Mouse (Mus musculus) neural tube, embryonic 12.5 days (tissue): ENCODE results near the gene Slc38a3. TPM values are rescaled to one million over a fixed set of nuclear protein-coding genes. Genes with fewer than 3 reads are reported as not detected.

Source experiments
- ATAC-seq: fragments of 200-750 bp; cut with Nextera tagmentation; 2 replicates; pipeline ENCODE4 v1.8.0; 2017; ENCODE audit warnings: low read depth, mild to moderate bottlenecking, moderate TSS enrichment, moderate library complexity; ENCODE audit not compliant: low FRiP score
- H3K27ac ChIP-seq: fragments of 300-500 bp; sonication (generic); 2 replicates; pipeline ENCODE4 v1.5.1; 2016
- H3K27me3 ChIP-seq: fragments of 300-500 bp; sonication (generic); replicated peaks from 2 replicates; pipeline ENCODE4 v1.6.1; 2016; ENCODE audit warnings: mild to moderate bottlenecking
- H3K36me3 ChIP-seq: fragments of 300-500 bp; sonication (generic); 2 replicates; pipeline ENCODE4 v1.6.1; 2016; ENCODE audit warnings: mild to moderate bottlenecking
- H3K4me1 ChIP-seq: fragments of 300-500 bp; sonication (generic); 2 replicates; pipeline ENCODE4 v1.6.1; 2016
- H3K4me2 ChIP-seq: fragments of 300-500 bp; sonication (generic); replicated peaks from 2 replicates; pipeline ENCODE4 v1.6.1; 2016; ENCODE audit warnings: mild to moderate bottlenecking
- H3K4me3 ChIP-seq: fragments of 300-500 bp; sonication (generic); 2 replicates; pipeline ENCODE4 v1.5.1; 2016
- H3K9ac ChIP-seq: fragments of 300-500 bp; sonication (generic); 2 replicates; pipeline ENCODE4 v1.6.1; 2016; ENCODE audit warnings: mild to moderate bottlenecking
- H3K9me3 ChIP-seq: fragments of 300-500 bp; sonication (generic); 2 replicates; pipeline ENCODE4 v1.6.1; 2016; ENCODE audit warnings: mild to moderate bottlenecking
- WGBS: fragments of 180-500 bp; shearing (Covaris S2); methylation state at CpG from one replicate; pipeline ENCODE4 v1.1.7; 2016; 5-methylcytosine and 5-hydroxymethylcytosine counted together
- polyA plus RNA-seq: library from polyadenylated mRNA; unstranded; fragments of >200 nt; fragmentation: Nextera tagmentation; extraction: Ambion mirVana; gene quantifications from 2 replicates; pipeline ENCODE4 v1.2.1, GENCODE M21; 2016

Gene Slc38a3
- polyA plus RNA-seq, 1 experiment from 2014 or later, result 14.1 TPM

DNA sequence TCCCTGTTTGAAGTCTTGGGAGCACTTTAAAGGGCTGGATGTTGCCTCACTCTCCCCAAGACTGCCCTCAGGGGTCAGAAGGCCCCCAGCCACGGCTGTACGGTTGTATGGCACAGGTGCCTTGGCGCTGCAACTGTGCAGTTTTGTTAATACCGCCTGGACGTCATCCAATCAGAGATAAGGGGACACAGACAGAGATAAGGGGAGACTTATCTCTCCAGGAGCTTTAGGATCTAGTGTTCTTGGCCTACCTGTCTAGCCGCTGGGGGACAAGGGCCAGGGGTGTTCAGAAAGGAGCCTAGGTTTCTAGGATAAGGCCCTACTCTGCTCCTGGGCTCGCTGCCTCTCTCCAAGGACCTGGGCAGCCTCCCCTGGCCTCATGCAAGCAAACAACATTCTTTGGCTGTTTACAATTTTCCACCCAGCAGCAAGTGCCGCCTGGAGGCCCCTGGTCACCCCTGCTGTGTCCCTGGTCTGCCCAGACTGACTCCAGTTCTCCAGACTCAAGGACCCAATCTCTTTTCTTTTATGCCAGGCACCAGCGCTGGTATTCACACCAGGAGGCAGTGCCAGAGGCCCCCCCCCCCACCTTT is 61.6 kb downstream of the Slc38a3 start:
- Histone ChIP-seq H3K4me2 (0 out of 2 replicates have a peak overlapping the region, but pooled peaks have one; percentile 3), H3K9ac (no peak overlapping the region), H3K27ac (no peak overlapping the region), H3K36me3 (no peaks in the 10 kb centered on the region), H3K4me1 (peaks cover 66% of the 10 kb centered on the region), H3K27me3 (no peaks in the 10 kb centered on the region), H3K9me3 (no peaks in the 10 kb centered on the region), H3K4me3 (no peak overlapping the region)
- ATAC-seq, result no peak
- 60% methylated on average over 9 of the region's 9 CpGs for WGBS

DNA sequence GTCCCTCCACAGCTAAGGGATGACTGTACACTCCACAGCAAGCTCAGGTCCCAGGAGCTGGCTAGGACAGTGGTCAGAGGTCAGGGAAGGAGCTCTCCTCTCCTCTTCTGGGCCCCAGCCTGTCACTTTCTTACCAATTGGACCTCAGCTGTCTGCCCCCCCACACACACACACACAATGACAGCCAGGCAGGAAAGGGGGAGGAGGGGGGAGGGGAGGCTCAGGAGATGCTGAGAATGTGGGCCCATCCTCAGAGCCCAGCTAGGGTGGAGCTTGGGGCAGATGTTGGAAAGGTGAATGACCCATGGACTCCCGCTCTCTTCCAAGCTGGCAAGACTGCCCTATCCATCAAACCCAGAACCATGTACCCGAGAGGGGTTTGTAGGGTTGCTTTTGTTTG is 62.3 kb downstream of the Slc38a3 start:
- no peak for ATAC-seq
- Histone ChIP-seq H3K4me3 (no peak overlapping the region), H3K27ac (no peak overlapping the region), H3K36me3 (no peaks in the 10 kb centered on the region), H3K4me1 (peaks cover 62% of the 10 kb centered on the region), H3K9me3 (no peaks in the 10 kb centered on the region), H3K9ac (no peak overlapping the region), H3K4me2 (peak overlapping the region; percentile 25; the same call in 1 of the 2 replicates), H3K27me3 (no peaks in the 10 kb centered on the region)
- WGBS, result 59% methylated on average over 2 of the region's 2 CpGs

- no peak overlapping the region for H3K4me3 ChIP-seq
- no peaks in the 10 kb centered on the region for H3K9me3 ChIP-seq
- no peaks in the 10 kb centered on the region for H3K27me3 ChIP-seq
- peaks cover 57% of the 10 kb centered on the region for H3K4me1 ChIP-seq
- peak overlapping the region; percentile 25; the same call in 1 of the 2 replicates for H3K4me2 ChIP-seq
- H3K36me3 ChIP-seq, result no peaks in the 10 kb centered on the region
- H3K9ac ChIP-seq, result no peak overlapping the region
- no peak for ATAC-seq
- no peak overlapping the region for H3K27ac ChIP-seq
- WGBS, result 9% methylated on average over 9 of the region's 9 CpGs
Observed at GRCm38 (mm10) chr9:107606591-107606990, 62.7 kb downstream of the Slc38a3 start.

GRCm38 (mm10) chr9:107605041-107605661 is 64.2 kb downstream of the Slc38a3 start:
- Histone ChIP-seq H3K4me1 (peaks cover 53% of the 10 kb centered on the region), H3K36me3 (no peaks in the 10 kb centered on the region), H3K9me3 (no peaks in the 10 kb centered on the region), H3K27me3 (no peaks in the 10 kb centered on the region), H3K4me3 (no peak overlapping the region), H3K27ac (no peak overlapping the region), H3K4me2 (peak overlapping the region; percentile 47), H3K9ac (peak overlapping the region; percentile 33; the same call in 1 of the 2 replicates)
- 40% methylated on average over 23 of the region's 23 CpGs for WGBS
- no peak for ATAC-seq

DNA sequence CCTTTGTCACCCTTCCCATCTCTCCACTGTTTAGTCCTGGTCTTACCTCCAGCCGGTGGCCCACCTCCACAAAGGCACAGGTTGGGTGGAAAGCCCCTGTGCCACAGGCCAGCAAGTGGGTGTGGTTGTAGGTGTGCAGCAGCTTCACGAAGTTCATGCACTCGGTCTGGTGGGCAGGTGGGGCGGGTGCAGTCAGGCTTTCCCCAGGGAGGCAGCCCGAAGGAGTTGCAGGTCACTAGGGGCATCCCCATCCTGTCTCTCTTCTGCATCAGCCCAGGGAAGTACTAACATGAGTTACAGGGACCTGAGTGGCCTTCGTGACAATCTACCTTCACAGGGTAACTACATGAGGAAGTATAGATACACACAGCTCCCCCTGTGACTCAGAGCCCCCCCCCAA is 66.1 kb downstream of the Slc38a3 start:
- no peaks in the 10 kb centered on the region for H3K9me3 ChIP-seq
- H3K4me2 ChIP-seq, result no peak overlapping the region
- no peak overlapping the region for H3K4me3 ChIP-seq
- H3K36me3 ChIP-seq, result no peaks in the 10 kb centered on the region
- H3K9ac ChIP-seq, result no peak overlapping the region
- H3K4me1 ChIP-seq, result peaks cover 35% of the 10 kb centered on the region
- 82% methylated on average over 6 of the region's 6 CpGs for WGBS
- H3K27me3 ChIP-seq, result no peaks in the 10 kb centered on the region
- no peak for ATAC-seq
- no peak overlapping the region for H3K27ac ChIP-seq

DNA sequence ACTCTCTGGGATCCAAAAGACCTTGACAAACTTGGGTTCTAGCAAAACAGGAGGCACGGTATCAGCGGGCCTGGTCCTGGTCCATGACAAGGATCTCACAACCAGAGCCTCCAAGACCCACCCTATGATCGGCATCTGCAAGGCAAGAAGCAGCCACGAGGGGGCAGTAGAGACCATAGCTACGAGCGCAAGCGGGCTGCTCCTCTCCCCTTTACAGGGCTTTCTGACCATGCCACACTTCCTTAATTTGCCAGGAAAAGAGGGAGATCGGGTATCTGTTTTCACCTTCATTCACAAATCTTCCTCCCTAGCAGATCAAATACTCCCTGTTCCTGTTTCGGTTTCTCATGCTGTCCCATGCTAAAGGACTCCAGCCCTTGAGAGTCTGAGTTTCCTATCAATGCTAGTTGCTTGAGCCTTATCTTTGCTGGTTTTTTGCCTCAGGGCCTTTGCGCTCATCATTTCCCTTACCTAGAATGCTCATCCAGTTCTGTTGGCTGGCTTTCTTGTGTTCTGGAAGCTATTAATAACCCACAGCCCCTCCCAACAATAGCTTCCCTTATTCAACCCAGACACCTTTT is 67.2 kb downstream of the Slc38a3 start:
- peak; percentile 67; the same call in 1 of the 2 replicates for ATAC-seq
- H3K4me2 ChIP-seq, result no peak overlapping the region
- H3K36me3 ChIP-seq, result no peaks in the 10 kb centered on the region
- H3K4me3 ChIP-seq, result no peak overlapping the region
- no peaks in the 10 kb centered on the region for H3K27me3 ChIP-seq
- H3K4me1 ChIP-seq, result peaks cover 24% of the 10 kb centered on the region
- 14% methylated on average over 10 of the region's 10 CpGs for WGBS
- H3K9ac ChIP-seq, result no peak overlapping the region
- no peaks in the 10 kb centered on the region for H3K9me3 ChIP-seq
- H3K27ac ChIP-seq, result no peak overlapping the region

GRCm38 (mm10) chr9:107601275-107601674 is 68.1 kb downstream of the Slc38a3 start:
- Histone ChIP-seq H3K9me3 (no peaks in the 10 kb centered on the region), H3K4me2 (no peak overlapping the region), H3K4me1 (peaks cover 16% of the 10 kb centered on the region), H3K9ac (no peak overlapping the region), H3K27ac (no peak overlapping the region), H3K4me3 (no peak overlapping the region), H3K36me3 (no peaks in the 10 kb centered on the region), H3K27me3 (no peaks in the 10 kb centered on the region)
- no peak for ATAC-seq
- 85% methylated on average over 11 of the region's 11 CpGs for WGBS

DNA sequence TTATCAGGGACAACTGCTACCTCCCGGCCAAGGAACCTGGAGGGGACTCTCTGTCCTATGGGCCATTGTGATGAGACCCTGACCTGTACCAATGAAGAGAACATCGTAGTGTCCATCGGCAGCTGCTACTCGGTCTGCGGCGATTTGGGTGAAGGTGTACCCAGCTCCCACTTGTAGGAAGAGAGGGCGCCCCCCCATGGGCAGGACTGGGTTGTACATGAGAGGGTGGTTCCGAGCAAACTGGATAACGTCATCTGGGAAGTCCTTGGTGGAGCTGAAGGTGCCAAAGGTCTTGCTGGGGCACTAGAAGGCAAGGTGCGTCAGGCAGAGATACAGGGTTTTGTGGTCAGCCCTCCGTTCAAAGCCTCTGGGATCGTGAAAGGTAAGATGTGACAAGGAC is 68.6 kb downstream of the Slc38a3 start:
- Histone ChIP-seq H3K9me3 (no peaks in the 10 kb centered on the region), H3K27me3 (no peaks in the 10 kb centered on the region), H3K9ac (no peak overlapping the region), H3K4me3 (no peak overlapping the region), H3K4me1 (peaks cover 15% of the 10 kb centered on the region), H3K36me3 (no peaks in the 10 kb centered on the region), H3K4me2 (no peak overlapping the region), H3K27ac (no peak overlapping the region)
- WGBS, result 81% methylated on average over 12 of the region's 12 CpGs
- ATAC-seq, result no peak

Other genes with a start within 250 kb of the Slc38a3 start
- 46.7 and 48.4 TPM in 2 replicates for gene Tmem115, start 135.6 kb downstream of the Slc38a3 start, polyA plus RNA-seq
- 24.2 and 25.4 TPM in 2 replicates for gene Cyb561d2, start 127.3 kb downstream of the Slc38a3 start, polyA plus RNA-seq
- gene Nprl2, start 127.3 kb downstream of the Slc38a3 start, polyA plus RNA-seq, result 52.6 and 55.2 TPM in 2 replicates
- gene Zmynd10, start 122.2 kb downstream of the Slc38a3 start, polyA plus RNA-seq, result 0.51 and 0.82 TPM in 2 replicates
- 37.6 and 37.7 TPM in 2 replicates for gene Rassf1, start 118.0 kb downstream of the Slc38a3 start, polyA plus RNA-seq
- 93.3 and 93.9 TPM in 2 replicates for gene Tusc2, start 106.3 kb downstream of the Slc38a3 start, polyA plus RNA-seq
- 93.6 and 97.0 TPM in 2 replicates for gene Hyal2, start 101.6 kb downstream of the Slc38a3 start, polyA plus RNA-seq
- 7.2 and 7.5 TPM in 2 replicates for gene Hyal1, start 92.6 kb downstream of the Slc38a3 start, polyA plus RNA-seq
- gene Naa80, start 90.6 kb downstream of the Slc38a3 start, polyA plus RNA-seq, result 12.6 and 15.8 TPM in 2 replicates
- 0.84 and 1.5 TPM in 2 replicates for gene Hyal3, start 88.7 kb downstream of the Slc38a3 start, polyA plus RNA-seq
- gene Ifrd2, start 81.9 kb downstream of the Slc38a3 start, polyA plus RNA-seq, result 20.6 and 23.3 TPM in 2 replicates
- 4.7 and 4.8 TPM in 2 replicates for gene Sema3b, start 60.3 kb downstream of the Slc38a3 start, polyA plus RNA-seq
- gene Gnai2, start 34.2 kb downstream of the Slc38a3 start, polyA plus RNA-seq, result 465 and 488 TPM in 2 replicates
- 1.3 and 2.3 TPM in 2 replicates for gene Gnat1, start 10.2 kb upstream of the Slc38a3 start, polyA plus RNA-seq
- 21.4 and 21.5 TPM in 2 replicates for gene Sema3f, start 40.9 kb upstream of the Slc38a3 start, polyA plus RNA-seq
- 231 and 241 TPM in 2 replicates for gene Rbm5, start 101.5 kb upstream of the Slc38a3 start, polyA plus RNA-seq
- gene Rbm6, start 203.7 kb upstream of the Slc38a3 start, polyA plus RNA-seq, result 121 TPM in 2 replicates
- 20.8 and 22.7 TPM in 2 replicates for gene Mon1a, start 218.6 kb upstream of the Slc38a3 start, polyA plus RNA-seq
- gene Mst1r, start 237.3 kb upstream of the Slc38a3 start, polyA plus RNA-seq, result 1.8 and 2.2 TPM in 2 replicates